Mouse (Mus musculus) limb, embryonic 10.5 days (tissue): ENCODE results near the gene Dpy19l3. TPM values are rescaled to one million over a fixed set of nuclear protein-coding genes. Genes with fewer than 3 reads are reported as not detected.

ENCODE experiments used
- DNase-seq: peaks from one replicate; pipeline ENCODE4 v3.0.0-alpha.2; 2017; ENCODE audit warnings: low spot score
- H3K27ac ChIP-seq: fragments of 300-500 bp; sonication (generic); 2 replicates; pipeline ENCODE4 v1.5.1; 2016; ENCODE audit warnings: mild to moderate bottlenecking
- H3K27me3 ChIP-seq: fragments of 300-500 bp; sonication (generic); 2 replicates; pipeline ENCODE4 v1.6.1; 2016; ENCODE audit warnings: low read depth, mild to moderate bottlenecking; ENCODE audit not compliant: poor library complexity, severe bottlenecking
- H3K36me3 ChIP-seq: fragments of 300-500 bp; sonication (generic); 2 replicates; pipeline ENCODE4 v1.6.1; 2016; ENCODE audit warnings: mild to moderate bottlenecking, moderate library complexity
- H3K4me1 ChIP-seq: fragments of 300-500 bp; sonication (generic); 2 replicates; pipeline ENCODE4 v1.6.1; 2016
- H3K4me3 ChIP-seq: fragments of 300-500 bp; sonication (generic); 2 replicates; pipeline ENCODE4 v1.5.1; 2016; ENCODE audit warnings: mild to moderate bottlenecking, moderate library complexity
- H3K9me3 ChIP-seq: fragments of 300-500 bp; sonication (generic); replicated peaks from 2 replicates; pipeline ENCODE4 v1.6.1; 2016; ENCODE audit warnings: mild to moderate bottlenecking
- WGBS: fragments of 180-500 bp; shearing (Covaris S2); methylation state at CpG from one replicate; pipeline ENCODE4 v1.1.7; 2016; 5-methylcytosine and 5-hydroxymethylcytosine counted together
- polyA plus RNA-seq: library from polyadenylated mRNA; unstranded; fragments of >200 nt; fragmentation: Nextera tagmentation; extraction: Ambion mirVana; gene quantifications from 2 replicates; pipeline ENCODE4 v1.2.1, GENCODE M21; 2016

Dpy19l3 gene
- polyA plus RNA-seq, 1 experiment from 2014 or later, result 33.9 TPM

DNA sequence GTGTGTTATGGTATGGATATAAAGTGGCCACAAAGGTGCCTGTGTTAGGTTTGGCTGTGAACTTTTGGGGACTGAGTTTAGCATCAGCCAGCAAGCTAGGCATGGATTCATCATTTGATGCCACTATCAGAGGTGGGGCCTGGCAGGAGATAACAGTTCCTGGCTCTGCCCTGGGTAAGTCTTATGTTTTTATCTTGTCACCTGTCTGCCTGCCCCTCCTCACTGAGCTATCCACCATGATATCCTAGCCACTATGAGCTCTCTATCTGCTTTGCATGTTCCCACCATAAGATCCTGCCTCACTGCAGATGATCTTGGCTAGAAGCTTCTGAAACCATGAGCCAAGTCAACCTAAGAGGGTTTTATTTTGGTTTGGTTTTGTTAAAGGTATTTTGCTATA lies 16.9 kb upstream of the Dpy19l3 start:
- Histone ChIP-seq H3K36me3 (peaks cover 46% of the 10 kb centered on the region), H3K27ac (no peak overlapping the region), H3K27me3 (no peaks in the 10 kb centered on the region), H3K4me3 (no peak overlapping the region), H3K4me1 (no peaks in the 10 kb centered on the region), H3K9me3 (no peaks in the 10 kb centered on the region)
- DNase-seq, result no peak

DNA sequence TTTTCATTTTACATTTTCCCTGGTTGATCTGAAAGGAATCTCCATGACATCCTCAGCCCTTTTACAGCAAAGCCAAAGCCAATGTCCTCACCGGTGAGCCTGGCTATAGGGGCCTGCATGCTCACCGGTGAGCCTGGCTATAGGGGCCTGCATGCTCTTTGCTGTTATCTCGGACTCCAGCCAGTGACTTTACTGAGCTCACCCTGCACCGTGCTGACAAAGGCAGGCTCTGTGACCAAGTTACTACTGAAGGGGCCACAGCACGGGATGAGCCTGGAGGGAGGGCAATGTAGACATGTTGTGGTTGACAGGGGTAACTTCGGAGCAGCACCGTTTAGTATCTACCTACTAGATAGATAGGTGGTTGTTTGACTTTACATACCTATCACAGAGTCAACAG lies 15.9 kb upstream of the Dpy19l3 start:
- WGBS, result 90% methylated on average over 7 of the region's 7 CpGs
- no peaks in the 10 kb centered on the region for H3K27me3 ChIP-seq
- no peaks in the 10 kb centered on the region for H3K9me3 ChIP-seq
- H3K4me3 ChIP-seq, result no peak overlapping the region
- no peak overlapping the region for H3K27ac ChIP-seq
- H3K36me3 ChIP-seq, result peaks cover 36% of the 10 kb centered on the region
- DNase-seq, result no peak
- no peaks in the 10 kb centered on the region for H3K4me1 ChIP-seq

DNA sequence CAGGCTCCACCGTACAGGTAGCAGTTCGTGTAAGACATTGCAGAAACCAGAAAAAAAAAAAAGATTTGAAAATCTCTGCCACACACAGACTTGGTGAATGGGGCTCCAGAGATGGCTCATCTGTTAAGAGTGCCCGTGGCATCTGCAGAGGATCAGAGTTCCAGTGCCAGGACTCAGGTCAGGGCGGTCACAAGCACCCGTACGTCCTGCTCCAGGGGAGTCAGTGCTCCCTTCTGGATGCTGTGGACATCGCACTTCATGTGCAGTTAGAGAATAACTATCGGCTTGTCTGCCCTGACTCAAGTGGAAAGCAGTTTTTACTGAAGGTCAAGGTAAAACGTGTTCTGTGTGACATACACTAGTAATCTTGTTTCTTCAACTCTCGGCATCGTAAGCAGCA lies 10.2 kb upstream of the Dpy19l3 start:
- H3K4me3 ChIP-seq, result no peak overlapping the region
- 95% methylated on average over 11 of the region's 11 CpGs for WGBS
- no peak for DNase-seq
- H3K27ac ChIP-seq, result no peak overlapping the region
- no peaks in the 10 kb centered on the region for H3K36me3 ChIP-seq
- no peaks in the 10 kb centered on the region for H3K4me1 ChIP-seq
- H3K9me3 ChIP-seq, result no peaks in the 10 kb centered on the region
- no peaks in the 10 kb centered on the region for H3K27me3 ChIP-seq

DNA sequence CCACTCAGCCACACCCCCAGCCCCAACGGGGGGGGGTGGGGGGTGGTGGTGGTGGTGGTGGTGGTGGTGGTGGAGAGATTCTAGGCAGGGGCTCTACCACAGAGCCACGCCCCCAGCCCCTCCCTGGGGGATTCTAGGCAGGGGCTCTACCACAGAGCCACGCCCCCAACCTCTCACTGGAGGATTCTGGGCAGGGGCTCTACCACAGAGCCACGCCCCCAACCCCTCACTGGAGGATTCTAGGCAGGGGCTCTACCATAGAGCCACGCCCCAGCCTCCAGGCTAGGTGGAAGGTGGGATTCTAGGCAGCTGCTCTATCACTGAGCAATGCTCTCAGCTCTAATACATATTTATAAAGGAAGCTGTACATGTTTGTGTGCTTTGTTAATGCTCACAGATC lies 7.5 kb upstream of the Dpy19l3 start:
- Histone ChIP-seq H3K27me3 (no peaks in the 10 kb centered on the region), H3K4me1 (no peaks in the 10 kb centered on the region), H3K4me3 (no peak overlapping the region), H3K36me3 (no peaks in the 10 kb centered on the region), H3K27ac (no peak overlapping the region), H3K9me3 (no peaks in the 10 kb centered on the region)
- no peak for DNase-seq
- WGBS, result 69% methylated on average over 5 of the region's 5 CpGs

- no peaks in the 10 kb centered on the region for H3K36me3 ChIP-seq
- no peak overlapping the region for H3K4me3 ChIP-seq
- no peaks in the 10 kb centered on the region for H3K9me3 ChIP-seq
- no peaks in the 10 kb centered on the region for H3K27me3 ChIP-seq
- H3K4me1 ChIP-seq, result peaks cover 5% of the 10 kb centered on the region
- H3K27ac ChIP-seq, result no peak overlapping the region
- DNase-seq, result no peak
- WGBS, result 13% methylated on average over 2 of the region's 2 CpGs
These were observed 5.3 kb upstream of the Dpy19l3 start for GRCm38 (mm10) chr7:35759602-35760001.

GRCm38 (mm10) chr7:35756510-35757440 lies 2.5 kb upstream of the Dpy19l3 start:
- Histone ChIP-seq H3K9me3 (no peaks in the 10 kb centered on the region), H3K4me3 (no peak overlapping the region), H3K36me3 (peaks cover 5% of the 10 kb centered on the region; the same call in 1 of the 2 replicates), H3K27ac (no peak overlapping the region), H3K4me1 (peaks cover 20% of the 10 kb centered on the region), H3K27me3 (no peaks in the 10 kb centered on the region)
- peak; percentile 40 for DNase-seq
- 39% methylated on average over 14 of the region's 14 CpGs for WGBS

- Histone ChIP-seq H3K27ac (peak overlapping the region; percentile 88), H3K27me3 (no peaks in the 10 kb centered on the region), H3K4me1 (peaks cover 20% of the 10 kb centered on the region), H3K4me3 (peak overlapping the region; percentile 88), H3K36me3 (peaks cover 23% of the 10 kb centered on the region), H3K9me3 (no peaks in the 10 kb centered on the region)
- WGBS, result 72% methylated on average over 4 of the region's 4 CpGs
- DNase-seq, result no peak
These were observed 573 bp upstream of the Dpy19l3 start for GRCm38 (mm10) chr7:35754886-35755168.

DNA sequence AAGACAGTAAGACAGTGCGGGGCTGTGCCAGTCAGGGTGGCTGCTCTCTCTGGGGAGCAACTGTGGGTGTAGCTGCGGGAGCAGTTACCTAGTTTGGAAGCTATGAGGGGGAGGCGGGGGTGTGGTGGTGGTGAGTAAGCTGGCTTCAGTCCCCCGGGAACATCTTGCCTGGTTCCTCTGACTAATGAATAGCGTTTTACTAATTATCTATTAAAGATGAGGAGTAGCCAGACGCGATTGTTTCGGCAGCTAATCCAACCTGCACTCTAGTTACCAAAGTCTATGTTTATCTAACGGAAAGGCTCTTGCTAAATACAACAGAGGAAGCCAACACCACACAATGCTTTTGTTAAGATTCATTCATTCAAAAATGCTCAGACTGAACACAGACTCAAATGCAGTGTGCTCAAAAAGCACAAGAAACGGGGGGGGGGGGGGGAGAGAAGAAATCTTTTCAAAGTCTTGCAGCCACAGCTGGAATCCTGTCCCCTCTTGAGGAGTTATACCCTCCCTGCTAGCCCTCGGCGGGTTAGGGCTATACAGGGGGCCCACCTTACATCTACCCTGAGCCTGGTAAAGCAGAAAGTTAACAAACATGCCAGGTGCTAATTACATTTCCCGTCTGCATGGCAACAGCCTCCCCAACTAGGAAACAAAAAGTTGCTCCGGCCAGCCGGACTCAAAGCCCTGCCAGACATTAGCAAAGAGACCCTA lies 778 bp downstream of the Dpy19l3 start:
- Histone ChIP-seq H3K4me3 (peak overlapping the region; percentile 88), H3K4me1 (peaks cover 20% of the 10 kb centered on the region), H3K27me3 (no peaks in the 10 kb centered on the region), H3K36me3 (peaks cover 37% of the 10 kb centered on the region), H3K27ac (peak overlapping the region; percentile 88), H3K9me3 (no peaks in the 10 kb centered on the region)
- WGBS, result 8% methylated on average over 15 of the region's 15 CpGs
- DNase-seq, result no peak

DNA sequence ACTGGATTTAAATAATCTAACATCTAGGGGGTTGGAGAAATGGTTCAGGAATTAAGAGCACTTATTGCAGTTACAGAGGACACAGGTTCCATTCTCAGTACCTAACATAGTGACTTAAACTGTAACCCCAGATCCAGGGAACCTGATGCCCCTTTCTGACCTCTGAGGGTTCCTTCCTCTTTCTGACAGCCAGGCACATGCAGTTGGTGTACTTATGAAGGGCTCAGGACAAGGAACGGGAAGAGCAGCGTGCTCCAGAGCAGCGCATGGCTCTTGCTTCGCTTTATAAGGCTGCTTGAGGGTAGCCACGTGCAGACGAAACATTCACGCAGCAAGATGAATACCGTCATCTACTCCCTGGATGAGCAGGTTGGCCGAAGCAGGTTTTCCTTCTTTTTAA lies 3.4 kb downstream of the Dpy19l3 start:
- WGBS, result 95% methylated on average over 9 of the region's 9 CpGs
- peaks cover 63% of the 10 kb centered on the region for H3K36me3 ChIP-seq

DNA sequence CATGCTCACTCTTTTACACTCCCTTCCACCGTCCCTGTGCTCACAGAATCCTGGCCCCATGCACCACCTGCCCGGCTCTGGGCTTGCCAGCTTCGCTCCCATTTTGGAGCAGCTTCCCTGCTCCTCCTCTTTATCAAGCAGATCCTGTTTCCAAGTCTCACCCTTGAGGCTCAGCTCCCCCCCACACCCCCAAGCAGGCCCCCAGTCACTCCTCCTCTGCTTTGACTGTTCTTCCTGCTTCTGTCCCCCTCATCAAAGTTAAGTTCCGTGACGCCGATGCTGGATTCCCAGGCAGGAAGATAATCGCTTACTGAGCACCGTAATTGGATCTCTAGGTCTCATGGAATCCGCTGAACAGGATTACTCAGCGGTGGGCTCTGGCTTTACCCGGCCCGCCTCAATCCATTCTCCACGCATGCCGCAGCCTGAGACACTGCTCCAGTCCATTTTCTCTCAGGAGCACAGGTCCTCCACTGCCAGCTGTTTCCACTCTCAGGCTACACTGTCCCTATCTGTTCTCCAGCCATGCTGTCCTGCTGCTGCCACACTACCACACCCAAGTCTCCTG lies 6.8 kb downstream of the Dpy19l3 start:
- Histone ChIP-seq H3K36me3 (peaks cover 97% of the 10 kb centered on the region), H3K4me3 (no peak overlapping the region), H3K9me3 (no peaks in the 10 kb centered on the region), H3K4me1 (peaks cover 8% of the 10 kb centered on the region), H3K27ac (no peak overlapping the region), H3K27me3 (no peaks in the 10 kb centered on the region)
- 85% methylated on average over 14 of the region's 14 CpGs for WGBS
- DNase-seq, result no peak

More for the DNA sequence above, 3.4 kb downstream of the Dpy19l3 start:
- Histone ChIP-seq H3K9me3 (no peaks in the 10 kb centered on the region), H3K4me3 (no peak overlapping the region), H3K27me3 (no peaks in the 10 kb centered on the region), H3K4me1 (peaks cover 20% of the 10 kb centered on the region), H3K27ac (no peak overlapping the region)
- no peak for DNase-seq

GRCm38 (mm10) chr7:35746686-35747396 lies 7.4 kb downstream of the Dpy19l3 start:
- Histone ChIP-seq H3K4me3 (no peak overlapping the region), H3K4me1 (peaks cover 8% of the 10 kb centered on the region), H3K27ac (no peak overlapping the region), H3K27me3 (no peaks in the 10 kb centered on the region), H3K36me3 (peaks cover 98% of the 10 kb centered on the region), H3K9me3 (no peaks in the 10 kb centered on the region)
- DNase-seq, result no peak
- WGBS, result 92% methylated on average over 12 of the region's 12 CpGs

DNA sequence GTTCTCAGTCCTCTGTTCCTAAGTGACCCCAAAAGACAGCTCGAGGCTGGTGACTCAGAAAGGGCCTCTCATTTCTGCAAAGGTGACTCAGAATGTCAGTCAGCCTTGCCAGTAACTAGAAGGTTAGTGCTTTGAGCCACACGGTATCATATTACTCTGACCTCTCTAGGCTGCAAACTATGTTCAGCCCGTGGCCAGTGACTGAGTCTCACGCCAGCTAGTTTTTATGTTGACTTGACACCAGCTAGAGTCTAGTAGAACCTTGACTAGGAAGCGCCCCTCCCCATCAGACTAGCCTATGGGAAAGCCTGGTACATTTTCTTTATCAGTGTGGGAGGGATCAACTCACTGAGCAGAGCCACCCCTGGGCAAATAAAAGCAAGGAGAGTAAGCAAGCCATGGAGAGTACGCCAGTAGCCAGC lies 9.0 kb downstream of the Dpy19l3 start:
- DNase-seq, result no peak
- H3K4me3 ChIP-seq, result no peak overlapping the region
- H3K27ac ChIP-seq, result no peak overlapping the region
- no peaks in the 10 kb centered on the region for H3K9me3 ChIP-seq
- no peaks in the 10 kb centered on the region for H3K27me3 ChIP-seq
- peaks cover 99% of the 10 kb centered on the region for H3K36me3 ChIP-seq
- H3K4me1 ChIP-seq, result peaks cover 8% of the 10 kb centered on the region
- 77% methylated on average over 6 of the region's 6 CpGs for WGBS

DNA sequence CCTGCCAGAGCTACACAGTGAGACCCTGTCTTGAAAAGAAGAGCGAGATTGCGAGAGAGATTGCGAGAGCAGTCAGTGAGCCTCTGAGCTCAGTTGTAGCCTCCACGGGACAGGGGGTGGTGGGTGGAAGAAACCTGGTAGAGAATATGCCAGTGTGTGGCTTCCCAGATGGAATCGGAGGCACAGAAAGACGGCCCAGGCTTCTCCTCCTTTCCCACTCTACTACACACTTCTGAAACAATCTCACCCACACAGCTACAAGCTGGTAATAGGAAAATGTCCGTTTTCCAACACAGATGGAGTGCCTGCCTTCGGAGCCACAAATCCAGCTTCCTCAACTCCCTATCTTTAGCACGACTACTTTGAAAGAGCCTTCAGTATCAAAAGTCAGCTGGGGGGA lies 9.5 kb downstream of the Dpy19l3 start:
- Histone ChIP-seq H3K27me3 (no peaks in the 10 kb centered on the region), H3K27ac (no peak overlapping the region), H3K9me3 (no peaks in the 10 kb centered on the region), H3K4me1 (peaks cover 8% of the 10 kb centered on the region), H3K4me3 (no peak overlapping the region), H3K36me3 (peaks cover 99% of the 10 kb centered on the region)
- 95% methylated on average over 9 of the region's 9 CpGs for WGBS
- DNase-seq, result no peak
